Mouse (Mus musculus): Measurements from ENCODE around the gene Defa31.
"Not testable (repeated sequence)": the region's sequence is repeated elsewhere in the genome, so short reads cannot be mapped to it uniquely, and the experiment has no call there.

The Defa31 gene

GRCm38 (mm10) chr8:21191314-21191713 is at the start of gene Defa31:
Gene Defa31 (plus strand): TSS chr8:21191614.
- DNase-seq = not testable (repeated sequence)

GRCm38 (mm10) chr8:21161977-21162376 is 29.4 kb upstream of the Defa31 start, which contains the start of gene Defa22:
Gene Defa22 (plus strand): TSS chr8:21162277.
- DNase-seq = not testable (repeated sequence)

GRCm38 (mm10) chr8:21201261-21201660 is 9.8 kb downstream of the Defa31 start, which contains the start of gene Gm15293:
Gene Gm15293 (plus strand): TSS chr8:21201561.
- DNase-seq = not testable (repeated sequence)

Measured in lung, postnatal 10 days (tissue).